Mouse (Mus musculus) effector memory CD4-positive, alpha-beta T cell, adult 7 months (primary cell): ENCODE results near the gene Adamtsl5. TPM values are rescaled to one million over a fixed set of nuclear protein-coding genes. Genes with fewer than 3 reads are reported as not detected.

ENCODE experiments used
- polyA plus RNA-seq: library from polyadenylated mRNA; unstranded; fragments of 100-300 nt; shearing (Covaris generic); gene quantifications from one replicate; pipeline ENCODE4 v1.2.1, GENCODE M21; 2017

The Adamtsl5 gene
- polyA plus RNA-seq = not detected

GRCm38 (mm10) chr10:80348244-80348781 lies at the start of gene Adamtsl5:
Adamtsl5 (minus strand) TSS chr10:80348412.

GRCm38 (mm10) chr10:80387522-80387959 lies 39.3 kb upstream of the Adamtsl5 start, which contains the start of gene Mex3d:
Mex3d (minus strand) TSS chr10:80387659.

GRCm38 (mm10) chr10:80356001-80356682 lies 7.9 kb upstream of the Adamtsl5 start, which contains the start of gene Plk5:
Plk5 (plus strand) TSS chr10:80356459.

GRCm38 (mm10) chr10:80329273-80330081 lies 18.7 kb downstream of the Adamtsl5 start, which contains the start of the genes Pcsk4 and Reep6:
Pcsk4 (minus strand) TSS chr10:80329498.
Reep6 (plus strand) TSS chr10:80329953.

GRCm38 (mm10) chr10:80320340-80320760 lies 27.9 kb downstream of the Adamtsl5 start, which contains the start of gene 2310011J03Rik:
2310011J03Rik (minus strand) TSS chr10:80320537.

GRCm38 (mm10) chr10:80295618-80296425 lies 52.4 kb downstream of the Adamtsl5 start, which contains the start of gene Apc2:
Apc2 (plus strand) TSS chr10:80295977.

GRCm38 (mm10) chr10:80292251-80293146 lies 55.7 kb downstream of the Adamtsl5 start, which contains the start of gene Rps15:
Rps15 (plus strand) TSS chr10:80292453.

Other genes with a start within 250 kb of the Adamtsl5 start
- gene Sbno2, start 242.8 kb downstream of the Adamtsl5 start, polyA plus RNA-seq = 60.3 TPM
- gene Stk11, start 232.6 kb downstream of the Adamtsl5 start, polyA plus RNA-seq = 31.4 TPM
- 367 TPM for gene Atp5d, start 209.8 kb downstream of the Adamtsl5 start, polyA plus RNA-seq
- 5.3 TPM for gene Cbarp, start 207.6 kb downstream of the Adamtsl5 start, polyA plus RNA-seq
- 4.4 TPM for gene Midn, start 200.1 kb downstream of the Adamtsl5 start, polyA plus RNA-seq
- 232 TPM for gene Cirbp, start 182.4 kb downstream of the Adamtsl5 start, polyA plus RNA-seq
- 18.9 TPM for gene 1600002K03Rik, start 175.5 kb downstream of the Adamtsl5 start, polyA plus RNA-seq
- gene Efna2, start 168.9 kb downstream of the Adamtsl5 start, polyA plus RNA-seq = 0.41 TPM
- gene Mum1, start 122.0 kb downstream of the Adamtsl5 start, polyA plus RNA-seq = 66.2 TPM
- gene Ndufs7, start 99.3 kb downstream of the Adamtsl5 start, polyA plus RNA-seq = 159 TPM
- gene Gamt, start 87.4 kb downstream of the Adamtsl5 start, polyA plus RNA-seq = 1.8 TPM
- 78.1 TPM for gene Dazap1, start 86.9 kb downstream of the Adamtsl5 start, polyA plus RNA-seq
- gene Rps15, start 56.0 kb downstream of the Adamtsl5 start, polyA plus RNA-seq = 748 TPM
- gene Apc2, start 52.4 kb downstream of the Adamtsl5 start, polyA plus RNA-seq = 0.05 TPM
- gene 2310011J03Rik, start 27.9 kb downstream of the Adamtsl5 start, polyA plus RNA-seq = 29.9 TPM
- gene Pcsk4, start 18.9 kb downstream of the Adamtsl5 start, polyA plus RNA-seq = 1.8 TPM
- gene Reep6, start 18.5 kb downstream of the Adamtsl5 start, polyA plus RNA-seq = not detected
- not detected for gene Plk5, start 8.0 kb upstream of the Adamtsl5 start, polyA plus RNA-seq
- gene Mex3d, start 39.2 kb upstream of the Adamtsl5 start, polyA plus RNA-seq = 7.3 TPM
- 92.9 TPM for gene Mbd3, start 51.1 kb upstream of the Adamtsl5 start, polyA plus RNA-seq
- 115 TPM for gene Uqcr11, start 58.4 kb upstream of the Adamtsl5 start, polyA plus RNA-seq
- 88.8 TPM for gene Tcf3, start 85.2 kb upstream of the Adamtsl5 start, polyA plus RNA-seq
- 0.07 TPM for gene Onecut3, start 146.4 kb upstream of the Adamtsl5 start, polyA plus RNA-seq
- gene Atp8b3, start 190.7 kb upstream of the Adamtsl5 start, polyA plus RNA-seq = 0.10 TPM
- gene Rexo1, start 213.1 kb upstream of the Adamtsl5 start, polyA plus RNA-seq = 55.7 TPM
- gene Klf16, start 228.9 kb upstream of the Adamtsl5 start, polyA plus RNA-seq = 16.2 TPM
- gene Abhd17a, start 241.9 kb upstream of the Adamtsl5 start, polyA plus RNA-seq = 92.3 TPM